Mouse (Mus musculus) heart, embryonic 13.5 days (tissue): ENCODE data around the gene Anxa7. TPM values are rescaled to one million over a fixed set of nuclear protein-coding genes. Genes with fewer than 3 reads are reported as not detected.

Experiments
- ATAC-seq: fragments of 200-750 bp; cut with Nextera tagmentation; 2 replicates; pipeline ENCODE4 v1.8.0; 2017; ENCODE audit warnings: moderate TSS enrichment; ENCODE audit not compliant: insufficient number of reproducible peaks, low FRiP score, low TSS enrichment; ENCODE audit errors: extremely low read depth
- H3K27ac ChIP-seq: fragments of 300-500 bp; sonication (generic); replicated peaks from 2 replicates; pipeline ENCODE4 v1.5.1; 2015; ENCODE audit warnings: moderate library complexity, mild to moderate bottlenecking, inconsistent platforms
- H3K27me3 ChIP-seq: fragments of 300-500 bp; sonication (generic); replicated peaks from 2 replicates; pipeline ENCODE4 v1.6.1; 2015; ENCODE audit warnings: mild to moderate bottlenecking, inconsistent platforms
- H3K36me3 ChIP-seq: fragments of 300-500 bp; sonication (generic); 2 replicates; pipeline ENCODE4 v1.6.1; 2015; ENCODE audit warnings: mild to moderate bottlenecking, inconsistent platforms
- H3K4me1 ChIP-seq: fragments of 300-500 bp; sonication (generic); 2 replicates; pipeline ENCODE4 v1.6.1; 2015; ENCODE audit warnings: inconsistent platforms
- H3K4me2 ChIP-seq: fragments of 300-500 bp; sonication (generic); 2 replicates; pipeline ENCODE4 v1.6.1; 2015; ENCODE audit warnings: inconsistent platforms, mild to moderate bottlenecking, moderate library complexity
- H3K4me3 ChIP-seq: fragments of 300-500 bp; sonication (generic); 2 replicates; pipeline ENCODE4 v1.5.1; 2015; ENCODE audit warnings: moderate library complexity, mild to moderate bottlenecking, inconsistent platforms
- H3K9ac ChIP-seq: fragments of 300-500 bp; sonication (generic); 2 replicates; pipeline ENCODE4 v1.6.1; 2015; ENCODE audit warnings: inconsistent platforms, mild to moderate bottlenecking, moderate library complexity
- H3K9me3 ChIP-seq: fragments of 300-500 bp; sonication (generic); 2 replicates; pipeline ENCODE4 v1.6.1; 2016; ENCODE audit warnings: inconsistent platforms
- WGBS: fragments of 180-500 bp; shearing (Covaris S2); methylation state at CpG from one replicate; pipeline ENCODE4 v1.1.7; 2015; ENCODE audit warnings: mixed read lengths; 5-methylcytosine and 5-hydroxymethylcytosine counted together
- polyA plus RNA-seq: library from polyadenylated mRNA; unstranded; fragments of >200 nt; fragmentation: Nextera tagmentation; extraction: Ambion mirVana; gene quantifications from 2 replicates; pipeline ENCODE4 v1.2.1, GENCODE M21; 2015

Anxa7 gene
- polyA plus RNA-seq, 1 experiment from 2014 or later: 37.1 TPM

GRCm38 (mm10) chr14:20432420-20432819 is 47.5 kb downstream of the Anxa7 start:
- Histone ChIP-seq H3K4me2 (no peak overlapping the region), H3K9me3 (no peaks in the 10 kb centered on the region), H3K4me1 (no peaks in the 10 kb centered on the region), H3K4me3 (no peak overlapping the region), H3K27ac (no peak overlapping the region), H3K27me3 (no peaks in the 10 kb centered on the region), H3K36me3 (no peaks in the 10 kb centered on the region), H3K9ac (no peak overlapping the region)
- 80% methylated on average over 4 of the region's 4 CpGs for WGBS
- ATAC-seq: no peak

- Histone ChIP-seq H3K9ac (no peak overlapping the region), H3K27me3 (no peaks in the 10 kb centered on the region), H3K9me3 (no peaks in the 10 kb centered on the region), H3K27ac (no peak overlapping the region), H3K36me3 (no peaks in the 10 kb centered on the region), H3K4me3 (no peak overlapping the region), H3K4me2 (no peak overlapping the region), H3K4me1 (no peaks in the 10 kb centered on the region)
- no peak for ATAC-seq
- WGBS: 70% methylated on average over 6 of the region's 6 CpGs
Measured at GRCm38 (mm10) chr14:20431726-20432125, 48.2 kb downstream of the Anxa7 start.

GRCm38 (mm10) chr14:20429833-20430232 is 50.1 kb downstream of the Anxa7 start:
- Histone ChIP-seq H3K4me1 (no peaks in the 10 kb centered on the region), H3K4me2 (no peak overlapping the region), H3K27ac (no peak overlapping the region), H3K4me3 (no peak overlapping the region), H3K9me3 (no peaks in the 10 kb centered on the region), H3K36me3 (no peaks in the 10 kb centered on the region), H3K27me3 (no peaks in the 10 kb centered on the region), H3K9ac (no peak overlapping the region)
- WGBS: 42% methylated on average over 1 of the region's 1 CpGs
- no peak for ATAC-seq

- H3K27me3 ChIP-seq: no peaks in the 10 kb centered on the region
- 38% methylated on average over 1 of the region's 1 CpGs for WGBS
- ATAC-seq: no peak
- no peaks in the 10 kb centered on the region for H3K36me3 ChIP-seq
- H3K9me3 ChIP-seq: no peaks in the 10 kb centered on the region
- no peak overlapping the region for H3K4me3 ChIP-seq
- H3K4me1 ChIP-seq: no peaks in the 10 kb centered on the region
- H3K27ac ChIP-seq: no peak overlapping the region
- H3K9ac ChIP-seq: no peak overlapping the region
- no peak overlapping the region for H3K4me2 ChIP-seq
Measured at GRCm38 (mm10) chr14:20428593-20428992, 51.3 kb downstream of the Anxa7 start.

- no peaks in the 10 kb centered on the region for H3K36me3 ChIP-seq
- H3K4me3 ChIP-seq: no peak overlapping the region
- H3K27ac ChIP-seq: no peak overlapping the region
- no peaks in the 10 kb centered on the region for H3K4me1 ChIP-seq
- WGBS: 76% methylated on average over 6 of the region's 6 CpGs
- no peaks in the 10 kb centered on the region for H3K27me3 ChIP-seq
- H3K4me2 ChIP-seq: no peak overlapping the region
- H3K9me3 ChIP-seq: no peaks in the 10 kb centered on the region
- no peak overlapping the region for H3K9ac ChIP-seq
- no peak for ATAC-seq
Measured at GRCm38 (mm10) chr14:20423046-20423445, 56.9 kb downstream of the Anxa7 start.

- Histone ChIP-seq H3K4me3 (no peak overlapping the region), H3K27ac (no peak overlapping the region), H3K4me2 (no peak overlapping the region), H3K9ac (no peak overlapping the region), H3K27me3 (no peaks in the 10 kb centered on the region), H3K4me1 (no peaks in the 10 kb centered on the region), H3K9me3 (no peaks in the 10 kb centered on the region), H3K36me3 (no peaks in the 10 kb centered on the region)
- WGBS: 41% methylated on average over 7 of the region's 7 CpGs
- ATAC-seq: no peak
Measured at GRCm38 (mm10) chr14:20422257-20422656, 57.7 kb downstream of the Anxa7 start.

Other genes with a start within 250 kb of the Anxa7 start
- 0.17 and 0.18 TPM in 2 replicates for gene Kcnk16, start 210.9 kb downstream of the Anxa7 start, polyA plus RNA-seq
- 13.9 and 16.3 TPM in 2 replicates for gene Nudt13, start 185.4 kb downstream of the Anxa7 start, polyA plus RNA-seq
- gene Ecd, start 132.0 kb downstream of the Anxa7 start, polyA plus RNA-seq: 30.8 and 34.1 TPM in 2 replicates
- gene Fam149b, start 132.0 kb downstream of the Anxa7 start, polyA plus RNA-seq: 19.7 and 24.1 TPM in 2 replicates
- 89.4 and 106 TPM in 2 replicates for gene Dnajc9, start 91.2 kb downstream of the Anxa7 start, polyA plus RNA-seq
- gene Mrps16, start 86.5 kb downstream of the Anxa7 start, polyA plus RNA-seq: 83.8 and 93.9 TPM in 2 replicates
- gene Cfap70, start 27.9 kb downstream of the Anxa7 start, polyA plus RNA-seq: 0.09 TPM in 1 of 2 replicates, not detected in the other
- gene Mss51, start 16.8 kb upstream of the Anxa7 start, polyA plus RNA-seq: 0.55 and 0.56 TPM in 2 replicates
- gene Ppp3cb, start 66.4 kb upstream of the Anxa7 start, polyA plus RNA-seq: 29.3 and 33.0 TPM in 2 replicates
- 3.9 and 5.5 TPM in 2 replicates for gene Usp54, start 160.9 kb upstream of the Anxa7 start, polyA plus RNA-seq
- 14.3 and 19.2 TPM in 2 replicates for gene Myoz1, start 176.4 kb upstream of the Anxa7 start, polyA plus RNA-seq
- gene Synpo2l, start 188.2 kb upstream of the Anxa7 start, polyA plus RNA-seq: 131 and 134 TPM in 2 replicates
- gene Sec24c, start 194.2 kb upstream of the Anxa7 start, polyA plus RNA-seq: 68.8 and 69.5 TPM in 2 replicates
- gene Fut11, start 214.8 kb upstream of the Anxa7 start, polyA plus RNA-seq: 15.3 and 17.4 TPM in 2 replicates
- gene Chchd1, start 222.9 kb upstream of the Anxa7 start, polyA plus RNA-seq: 199 and 200 TPM in 2 replicates
- 23.0 and 23.4 TPM in 2 replicates for gene Zswim8, start 227.4 kb upstream of the Anxa7 start, polyA plus RNA-seq